Mouse (Mus musculus): ENCODE results near the gene Nxt1. TPM values are rescaled to one million over a fixed set of nuclear protein-coding genes. Genes with fewer than 3 reads are reported as not detected.

The Nxt1 gene
- polyA plus RNA-seq, 1 experiment from 2014 or later = 88.9 TPM

- ATAC-seq (replicated peaks; ENCODE audit: low FRiP score, low TSS enrichment, low read depth) (no peak; the same call in 1 of the 2 replicates), DNase-seq (ENCODE audit: low spot score) (no peak)
These were observed 34.2 kb downstream of the Nxt1 start for GRCm38 (mm10) chr2:148706409-148707201.

GRCm38 (mm10) chr2:148707202-148707530 is 34.8 kb downstream of the Nxt1 start:
- ATAC-seq (replicated peaks; ENCODE audit: low FRiP score, low TSS enrichment, low read depth) (no peak), DNase-seq (ENCODE audit: low spot score) (no peak)
- 85% methylated on average over 6 of the region's 6 CpGs for WGBS
- Histone ChIP-seq H3K9me3 (ENCODE audit: control insufficient read depth, low read length) (no peaks in the 10 kb centered on the region), H3K27me3 (replicated peaks; ENCODE audit: control insufficient read depth, insufficient read depth, low read length) (no peaks in the 10 kb centered on the region), H3K4me3 (ENCODE audit: low read depth, low read length) (no peak overlapping the region), H3K4me2 (ENCODE audit: low read length) (no peak overlapping the region), H3K36me3 (ENCODE audit: control insufficient read depth, insufficient read depth, low read length) (peaks cover 12% of the 10 kb centered on the region; the same call in 1 of the 2 replicates), H3K4me1 (replicated peaks; ENCODE audit: control insufficient read depth, insufficient read depth, low read length) (no peaks in the 10 kb centered on the region), H3K9ac (ENCODE audit: low read length) (no peak overlapping the region), H3K27ac (ENCODE audit: low read depth) (no peak overlapping the region)

More at GRCm38 (mm10) chr2:148706409-148707201, 34.2 kb downstream of the Nxt1 start:
- H3K27me3 ChIP-seq (replicated peaks; ENCODE audit: control insufficient read depth, insufficient read depth, low read length) = no peaks in the 10 kb centered on the region
- H3K4me1 ChIP-seq (replicated peaks; ENCODE audit: control insufficient read depth, insufficient read depth, low read length) = no peaks in the 10 kb centered on the region
- no peaks in the 10 kb centered on the region for H3K9me3 ChIP-seq (ENCODE audit: control insufficient read depth, low read length)
- no peak overlapping the region for H3K4me2 ChIP-seq (ENCODE audit: low read length)
- 79% methylated on average over 15 of the region's 15 CpGs for WGBS
- no peak overlapping the region for H3K9ac ChIP-seq (ENCODE audit: low read length)
- H3K4me3 ChIP-seq (ENCODE audit: low read depth, low read length) = no peak overlapping the region
- H3K27ac ChIP-seq (ENCODE audit: low read depth) = no peak overlapping the region
- H3K36me3 ChIP-seq (ENCODE audit: control insufficient read depth, insufficient read depth, low read length) = peaks cover 8% of the 10 kb centered on the region; the same call in 1 of the 2 replicates

DNA sequence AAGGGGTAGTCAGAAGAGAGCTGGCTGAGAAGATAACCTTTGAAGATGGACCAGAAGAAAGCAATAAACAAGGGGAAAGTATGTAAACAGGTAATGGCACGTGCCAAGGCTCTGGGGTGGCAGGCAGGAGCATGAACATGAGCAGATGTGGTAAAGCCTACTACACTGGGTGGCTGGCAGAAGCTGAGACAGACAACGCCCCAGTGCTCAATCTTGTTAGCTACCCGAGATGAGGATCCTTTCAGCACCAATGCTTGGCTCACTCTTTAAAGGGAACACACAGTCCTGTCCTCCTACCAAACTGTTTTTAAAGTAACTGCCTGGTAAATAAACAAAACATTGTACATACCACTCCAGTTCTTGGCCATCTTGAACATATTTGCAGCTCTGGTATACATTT is 39.9 kb downstream of the Nxt1 start:
- Histone ChIP-seq H3K27me3 (replicated peaks; ENCODE audit: control insufficient read depth, insufficient read depth, low read length) (no peaks in the 10 kb centered on the region), H3K27ac (ENCODE audit: low read depth) (no peak overlapping the region)

DNA sequence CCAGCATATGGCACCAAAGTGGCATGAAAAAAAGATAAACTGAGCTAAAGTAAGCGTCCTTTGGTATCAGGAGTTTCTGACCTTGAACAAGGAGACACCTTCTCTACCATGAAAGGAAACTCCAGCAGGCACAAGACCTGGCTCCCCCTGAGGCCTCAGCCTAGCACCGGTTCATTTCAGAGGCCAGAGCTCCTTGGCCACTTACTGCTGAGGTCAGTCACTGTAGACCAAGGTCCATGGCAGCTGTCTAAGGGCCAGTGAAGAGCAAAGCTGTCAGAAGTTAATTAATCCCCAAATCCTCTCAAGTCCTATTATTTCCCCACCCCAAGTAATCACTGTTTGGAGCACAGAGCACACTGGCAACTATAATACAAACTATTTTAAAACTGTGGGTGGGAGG is 44.7 kb downstream of the Nxt1 start:
- no peak for ATAC-seq (replicated peaks; ENCODE audit: low FRiP score, low TSS enrichment, low read depth)
- 77% methylated on average over 2 of the region's 2 CpGs for WGBS

More for the DNA sequence above, 39.9 kb downstream of the Nxt1 start:
- 65% methylated on average over 3 of the region's 3 CpGs for WGBS
- ATAC-seq (replicated peaks; ENCODE audit: low FRiP score, low TSS enrichment, low read depth) (no peak), DNase-seq (ENCODE audit: low spot score) (no peak)
- Histone ChIP-seq H3K4me1 (replicated peaks; ENCODE audit: control insufficient read depth, insufficient read depth, low read length) (no peaks in the 10 kb centered on the region), H3K9ac (ENCODE audit: low read length) (no peak overlapping the region), H3K36me3 (ENCODE audit: control insufficient read depth, insufficient read depth, low read length) (peaks cover 11% of the 10 kb centered on the region; the same call in 1 of the 2 replicates), H3K9me3 (ENCODE audit: control insufficient read depth, low read length) (no peaks in the 10 kb centered on the region), H3K4me2 (ENCODE audit: low read length) (no peak overlapping the region), H3K4me3 (ENCODE audit: low read depth, low read length) (no peak overlapping the region)

GRCm38 (mm10) chr2:148719271-148719995 is 47.0 kb downstream of the Nxt1 start:
- WGBS = 70% methylated on average over 2 of the region's 2 CpGs
- H3K4me1 ChIP-seq (replicated peaks; ENCODE audit: control insufficient read depth, insufficient read depth, low read length) = no peaks in the 10 kb centered on the region
- no peak overlapping the region for H3K4me2 ChIP-seq (ENCODE audit: low read length)
- no peak overlapping the region for H3K27ac ChIP-seq (ENCODE audit: low read depth)
- DNase-seq (ENCODE audit: low spot score) (no peak), ATAC-seq (replicated peaks; ENCODE audit: low FRiP score, low TSS enrichment, low read depth) (no peak)
- H3K36me3 ChIP-seq (ENCODE audit: control insufficient read depth, insufficient read depth, low read length) = no peaks in the 10 kb centered on the region
- H3K9ac ChIP-seq (ENCODE audit: low read length) = no peak overlapping the region
- H3K9me3 ChIP-seq (ENCODE audit: control insufficient read depth, low read length) = no peaks in the 10 kb centered on the region
- no peaks in the 10 kb centered on the region for H3K27me3 ChIP-seq (replicated peaks; ENCODE audit: control insufficient read depth, insufficient read depth, low read length)
- no peak overlapping the region for H3K4me3 ChIP-seq (ENCODE audit: low read depth, low read length)

More for the DNA sequence above, 44.7 kb downstream of the Nxt1 start:
- Histone ChIP-seq H3K9me3 (ENCODE audit: control insufficient read depth, low read length) (no peaks in the 10 kb centered on the region), H3K4me2 (ENCODE audit: low read length) (no peak overlapping the region), H3K4me3 (ENCODE audit: low read depth, low read length) (no peak overlapping the region), H3K4me1 (replicated peaks; ENCODE audit: control insufficient read depth, insufficient read depth, low read length) (no peaks in the 10 kb centered on the region), H3K27me3 (replicated peaks; ENCODE audit: control insufficient read depth, insufficient read depth, low read length) (no peaks in the 10 kb centered on the region), H3K27ac (ENCODE audit: low read depth) (no peak overlapping the region), H3K36me3 (ENCODE audit: control insufficient read depth, insufficient read depth, low read length) (0 out of 2 replicates have a peak, but pooled peaks cover 3% of the 10 kb centered on the region), H3K9ac (ENCODE audit: low read length) (no peak overlapping the region)
- DNase-seq (ENCODE audit: low spot score) = no peak

Other genes with a start within 250 kb of the Nxt1 start
- gene Cd93, start 229.0 kb upstream of the Nxt1 start, polyA plus RNA-seq (2014; fragmentation: Nextera tagmentation; extraction: Ambion mirVana) = 10.4 and 10.6 TPM in 2 replicates
- gene Gzf1, start 8.4 kb downstream of the Nxt1 start, polyA plus RNA-seq (2014; fragmentation: Nextera tagmentation; extraction: Ambion mirVana) = 17.9 and 21.6 TPM in 2 replicates
- gene Napb, start 59.9 kb downstream of the Nxt1 start, polyA plus RNA-seq (2014; fragmentation: Nextera tagmentation; extraction: Ambion mirVana) = 5.5 and 7.6 TPM in 2 replicates
- gene Cstl1, start 77.8 kb downstream of the Nxt1 start, polyA plus RNA-seq (2014; fragmentation: Nextera tagmentation; extraction: Ambion mirVana) = not detected in 2 replicates
- not detected in 2 replicates for gene Cst11, start 98.9 kb downstream of the Nxt1 start, polyA plus RNA-seq (2014; fragmentation: Nextera tagmentation; extraction: Ambion mirVana)
- gene 8030411F24Rik, start 109.4 kb downstream of the Nxt1 start, polyA plus RNA-seq (2014; fragmentation: Nextera tagmentation; extraction: Ambion mirVana) = not detected in 2 replicates
- 0.36 and 0.49 TPM in 2 replicates for gene Cst12, start 116.8 kb downstream of the Nxt1 start, polyA plus RNA-seq (2014; fragmentation: Nextera tagmentation; extraction: Ambion mirVana)
- not detected in 2 replicates for gene Cst8, start 126.2 kb downstream of the Nxt1 start, polyA plus RNA-seq (2014; fragmentation: Nextera tagmentation; extraction: Ambion mirVana)
- not detected in 2 replicates for gene Cst13, start 147.5 kb downstream of the Nxt1 start, polyA plus RNA-seq (2014; fragmentation: Nextera tagmentation; extraction: Ambion mirVana)
- gene Cst9, start 162.5 kb downstream of the Nxt1 start, polyA plus RNA-seq (2014; fragmentation: Nextera tagmentation; extraction: Ambion mirVana) = not detected in 2 replicates
- not detected in 2 replicates for gene 9230104L09Rik, start 192.4 kb downstream of the Nxt1 start, polyA plus RNA-seq (2014; fragmentation: Nextera tagmentation; extraction: Ambion mirVana)
- 404 and 423 TPM in 2 replicates for gene Cst3, start 203.1 kb downstream of the Nxt1 start, polyA plus RNA-seq (2014; fragmentation: Nextera tagmentation; extraction: Ambion mirVana)

All from intestine, embryonic 14.5 days (tissue).